Mouse (Mus musculus) lung, adult 10 weeks (tissue): ENCODE data around the gene Tas1r3. TPM values are rescaled to one million over a fixed set of nuclear protein-coding genes. Genes with fewer than 3 reads are reported as not detected.

Experiments used
- polyA plus RNA-seq: library from polyadenylated mRNA; stranded (reverse); fragments of 350-450 nt; fragmentation: Illumina TruSeq; extraction: RNeasy Lipid Tissue Mini Kit (QIAGEN cat#74804); gene quantifications from one replicate; pipeline ENCODE4 v1.2.3, GENCODE M21; 2014; ENCODE audit warnings: low read depth, low replicate concordance; ENCODE audit not compliant: insufficient read depth

The Tas1r3 gene
- 0.19 TPM for polyA plus RNA-seq

DNA sequence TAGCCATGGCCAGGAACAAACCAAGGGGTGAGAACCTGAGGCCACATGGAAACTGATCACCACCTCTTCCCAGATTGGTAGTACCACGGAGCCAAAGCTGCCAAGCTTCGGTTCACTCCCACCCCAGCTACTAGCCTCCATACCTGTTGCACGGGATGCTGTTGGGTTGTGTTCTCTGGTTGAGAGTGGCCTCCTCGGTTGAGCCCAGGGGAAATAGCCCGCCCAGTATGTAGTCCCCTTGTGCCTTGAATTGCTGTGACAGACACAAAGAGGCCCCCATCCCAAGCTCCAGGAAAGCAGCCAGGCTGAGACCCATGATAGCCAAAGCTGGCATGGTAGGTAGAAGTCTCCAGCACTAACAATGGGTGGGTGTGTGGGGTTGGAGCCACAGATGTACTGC lies at the start of gene Tas1r3:
Gene Tas1r3 (minus strand): TSS at position 362 of the 400 bp plus-strand sequence.

DNA sequence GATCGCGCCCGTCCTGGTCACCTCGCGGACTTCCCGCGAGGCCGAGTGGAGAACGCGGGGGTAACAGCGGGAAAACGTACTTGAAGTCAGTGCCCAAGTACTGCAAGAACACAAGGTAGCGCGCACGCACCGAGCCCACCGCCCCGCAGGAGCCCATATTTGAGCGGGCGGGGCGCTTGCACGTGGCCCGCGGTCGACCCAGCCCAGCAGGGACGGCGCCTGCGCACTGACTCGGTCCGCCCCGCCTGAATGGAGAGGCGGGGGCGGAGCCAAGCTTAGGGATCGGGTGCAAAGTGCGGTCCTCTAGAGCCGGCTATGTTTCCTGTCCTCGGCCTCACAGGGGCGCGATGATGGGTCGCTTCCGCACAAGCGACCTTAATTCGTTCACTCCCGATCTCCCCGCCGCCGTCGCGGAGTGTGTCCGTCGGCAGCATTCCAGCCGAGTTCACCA lies 28.4 kb upstream of the Tas1r3 start, which contains the start of the genes Pusl1 and Acap3:
Gene Pusl1 (minus strand): TSS at position 231 of the 451 bp plus-strand sequence.
Gene Acap3 (plus strand): TSS at position 272 of the 451 bp plus-strand sequence.

DNA sequence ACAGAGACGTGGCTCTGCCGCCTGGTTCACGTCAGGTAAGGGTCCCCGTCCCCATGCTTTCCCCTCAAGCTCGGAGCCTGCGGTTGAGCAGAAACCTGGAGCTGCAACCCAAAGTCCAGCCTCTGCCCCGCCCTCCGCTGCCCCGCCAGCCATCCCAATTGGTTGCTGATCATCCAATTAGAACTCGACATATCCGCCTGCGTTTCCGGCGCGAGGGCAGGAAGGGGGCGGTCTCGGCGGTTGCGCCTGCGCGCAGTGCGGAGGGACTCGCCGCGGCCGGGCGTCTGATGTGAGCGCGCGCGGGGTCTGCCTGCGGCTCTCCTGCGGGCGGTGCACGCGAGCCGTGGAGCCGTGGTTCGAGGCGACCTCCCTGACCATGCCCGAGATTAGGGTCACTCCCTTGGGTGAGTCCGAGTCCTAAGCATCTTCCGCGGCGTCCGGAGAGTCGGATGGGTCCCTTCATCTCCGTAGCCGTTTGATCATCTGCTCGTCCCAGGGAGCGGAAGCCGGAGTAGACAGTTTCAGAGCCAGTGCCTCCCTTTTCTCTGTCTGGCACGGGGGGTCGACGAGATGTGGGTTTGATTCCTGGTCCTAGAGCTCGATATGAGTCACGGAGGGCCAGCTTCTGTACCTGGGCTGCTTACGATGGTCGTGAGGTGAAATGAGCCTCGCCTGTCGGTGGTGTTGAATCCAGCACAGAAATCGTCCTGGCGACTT lies 6.3 kb upstream of the Tas1r3 start, which contains the start of the genes Cptp and Ints11:
Gene Cptp (minus strand): TSS at position 124 of the 717 bp plus-strand sequence.
Gene Ints11 (plus strand): TSS at position 230 of the 717 bp plus-strand sequence.

DNA sequence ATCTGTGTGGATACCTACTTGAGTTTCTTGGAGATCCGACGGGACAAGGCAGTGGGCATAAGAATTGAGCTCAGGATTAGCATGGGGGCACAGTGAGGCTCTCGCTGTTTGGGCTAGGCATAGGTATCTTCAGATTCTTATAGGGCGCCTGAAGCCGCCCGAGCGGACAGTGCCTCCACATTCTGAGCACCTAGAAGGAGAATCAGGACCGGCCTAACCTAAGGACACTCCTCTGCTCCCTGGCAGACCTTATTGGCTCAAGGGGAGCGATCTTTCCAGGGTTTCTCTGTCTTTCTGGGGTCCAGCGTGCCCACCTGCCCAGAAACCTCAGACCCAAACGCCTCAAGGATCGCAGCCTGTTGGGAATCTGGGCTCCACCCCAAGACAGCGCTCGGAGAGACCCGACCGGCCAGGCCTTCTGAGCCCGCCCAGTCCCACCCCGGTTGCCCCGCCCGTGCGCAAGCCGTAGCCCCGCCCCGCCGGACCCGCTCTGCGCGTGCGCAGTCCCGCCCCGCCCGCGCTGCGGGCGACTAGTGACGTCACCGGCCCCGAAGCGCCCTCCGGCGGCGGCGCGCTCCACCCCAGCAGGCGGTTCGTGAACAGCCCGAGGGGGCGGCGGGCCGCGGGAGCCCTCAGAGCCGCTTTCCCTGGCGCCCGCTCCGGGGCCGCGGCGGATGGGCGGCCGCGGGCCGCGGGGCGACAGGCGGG lies 16.1 kb downstream of the Tas1r3 start, which contains the start of gene Dvl1:
Gene Dvl1 (plus strand): TSS at position 532 of the 708 bp plus-strand sequence.

DNA sequence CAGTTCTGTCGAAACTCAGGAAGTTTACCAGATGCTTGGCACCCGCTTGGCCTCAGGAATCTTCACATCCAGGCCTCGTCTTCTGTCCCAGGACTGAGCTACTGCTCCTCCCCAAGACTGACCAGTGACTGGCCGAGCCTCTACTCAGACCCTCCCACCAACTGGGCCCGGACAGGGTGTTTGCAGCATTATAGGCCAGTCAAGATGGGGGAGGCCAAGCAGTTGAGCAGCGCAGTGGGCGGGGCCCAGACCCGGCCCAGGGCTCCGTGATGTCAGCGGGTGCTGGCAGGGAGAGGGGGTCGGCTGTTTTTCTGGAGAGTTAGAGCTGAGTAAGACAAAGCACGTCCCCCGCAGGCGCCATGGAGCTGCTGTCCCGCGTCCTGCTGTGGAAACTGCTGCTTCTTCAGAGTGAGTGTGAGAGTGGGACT lies 23.7 kb downstream of the Tas1r3 start, which contains the start of gene Mxra8:
Gene Mxra8 (plus strand): TSS at position 198 of the 428 bp plus-strand sequence.

DNA sequence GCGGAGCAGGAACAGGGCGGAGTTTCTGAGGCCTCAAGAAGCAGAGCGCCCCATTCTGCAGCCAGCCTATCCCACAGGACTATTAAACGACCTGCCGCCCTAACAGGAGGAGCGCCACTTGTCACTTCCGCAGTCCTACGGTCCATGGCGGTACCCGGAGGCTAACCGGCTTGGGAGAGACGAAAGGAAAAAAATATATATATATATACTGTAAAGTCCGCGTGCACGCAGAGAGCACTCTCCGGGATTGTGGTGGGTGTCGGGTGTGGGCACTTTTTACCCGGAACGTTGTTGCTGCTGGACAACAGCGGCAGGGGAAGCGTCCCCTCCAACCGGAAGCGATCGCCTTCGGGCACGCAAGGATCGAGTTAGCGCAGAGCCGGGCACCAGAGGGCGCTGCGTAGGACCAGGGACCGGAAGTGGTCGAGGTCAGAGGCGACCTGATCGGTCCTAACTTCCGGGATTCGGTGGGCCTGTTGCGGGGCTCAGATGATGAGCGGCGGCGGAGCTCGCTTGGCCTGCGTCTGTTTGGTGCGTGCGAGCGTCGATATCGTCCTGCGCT lies 31.9 kb downstream of the Tas1r3 start, which contains the start of gene Aurkaip1:
Gene Aurkaip1 (plus strand): TSS at position 68 of the 562 bp plus-strand sequence.

DNA sequence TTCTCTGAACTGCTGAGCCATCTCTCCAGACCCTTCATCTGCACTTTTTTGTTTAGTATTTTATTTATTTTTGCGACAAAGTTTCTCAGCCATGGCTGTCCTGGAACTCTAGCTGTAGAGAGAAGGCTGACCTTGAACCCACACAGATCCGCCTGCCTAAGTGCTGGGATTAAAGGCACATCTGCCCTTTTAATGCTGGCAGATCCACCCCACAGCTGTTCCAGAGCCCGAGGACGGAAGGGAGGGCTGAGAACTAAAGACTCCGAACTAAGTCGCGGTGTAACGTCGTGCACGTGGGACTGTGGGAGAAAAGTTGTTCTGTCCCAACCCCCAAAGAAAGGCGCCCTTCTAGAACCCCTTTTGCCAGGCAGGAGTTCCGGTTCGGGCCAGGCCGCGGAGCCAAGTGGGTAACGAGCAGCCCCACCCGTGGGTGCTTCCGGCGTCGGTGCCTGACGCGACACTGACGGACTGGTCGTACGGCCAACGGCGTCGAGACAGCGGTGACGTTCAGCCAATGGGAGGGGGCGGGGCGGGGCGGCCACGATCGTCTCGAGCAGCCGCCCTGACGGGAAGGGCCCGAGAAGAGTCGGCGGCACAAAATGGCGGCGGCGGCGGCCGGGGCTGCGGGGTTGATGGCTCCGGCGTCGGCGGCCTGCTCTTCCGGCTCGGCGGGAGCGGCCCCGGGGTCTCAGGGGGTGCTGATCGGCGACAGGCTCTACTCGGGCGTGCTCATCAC lies 51.1 kb downstream of the Tas1r3 start, which contains the start of gene Ccnl2:
Gene Ccnl2 (plus strand): TSS at position 561 of the 736 bp plus-strand sequence.

Other genes with a start within 250 kb of the Tas1r3 start
- 47.0 TPM for gene Cdk11b, start 238.5 kb downstream of the Tas1r3 start, polyA plus RNA-seq
- not detected for gene Gm10563, start 218.0 kb downstream of the Tas1r3 start, polyA plus RNA-seq
- 18.4 TPM for gene Mmp23, start 210.0 kb downstream of the Tas1r3 start, polyA plus RNA-seq
- 23.8 TPM for gene Mib2, start 194.2 kb downstream of the Tas1r3 start, polyA plus RNA-seq
- gene Fndc10, start 169.0 kb downstream of the Tas1r3 start, polyA plus RNA-seq = 2.8 TPM
- 76.0 TPM for gene Ssu72, start 158.6 kb downstream of the Tas1r3 start, polyA plus RNA-seq
- 0.40 TPM for gene Tmem240, start 128.6 kb downstream of the Tas1r3 start, polyA plus RNA-seq
- gene Atad3a, start 102.3 kb downstream of the Tas1r3 start, polyA plus RNA-seq = 17.7 TPM
- 3.0 TPM for gene Vwa1, start 88.7 kb downstream of the Tas1r3 start, polyA plus RNA-seq
- 0.29 TPM for gene Tmem88b, start 77.5 kb downstream of the Tas1r3 start, polyA plus RNA-seq
- 3.2 TPM for gene Ankrd65, start 72.9 kb downstream of the Tas1r3 start, polyA plus RNA-seq
- 112 TPM for gene Mrpl20, start 60.5 kb downstream of the Tas1r3 start, polyA plus RNA-seq
- 51.7 TPM for gene Ccnl2, start 50.9 kb downstream of the Tas1r3 start, polyA plus RNA-seq
- gene Aurkaip1, start 32.1 kb downstream of the Tas1r3 start, polyA plus RNA-seq = 106 TPM
- gene Mxra8, start 23.7 kb downstream of the Tas1r3 start, polyA plus RNA-seq = 188 TPM
- gene Dvl1, start 16.0 kb downstream of the Tas1r3 start, polyA plus RNA-seq = 25.1 TPM
- gene Cptp, start 6.1 kb upstream of the Tas1r3 start, polyA plus RNA-seq = 6.7 TPM
- gene Ints11, start 6.2 kb upstream of the Tas1r3 start, polyA plus RNA-seq = 18.8 TPM
- gene Pusl1, start 28.4 kb upstream of the Tas1r3 start, polyA plus RNA-seq = 13.1 TPM
- 6.0 TPM for gene Acap3, start 28.5 kb upstream of the Tas1r3 start, polyA plus RNA-seq
- 45.9 TPM for gene Ube2j2, start 80.5 kb upstream of the Tas1r3 start, polyA plus RNA-seq
- 18.9 TPM for gene C1qtnf12, start 99.0 kb upstream of the Tas1r3 start, polyA plus RNA-seq
- gene B3galt6, start 129.3 kb upstream of the Tas1r3 start, polyA plus RNA-seq = 3.9 TPM
- gene Sdf4, start 129.5 kb upstream of the Tas1r3 start, polyA plus RNA-seq = 179 TPM
- gene Tnfrsf4, start 150.5 kb upstream of the Tas1r3 start, polyA plus RNA-seq = 2.9 TPM
- gene Tnfrsf18, start 162.8 kb upstream of the Tas1r3 start, polyA plus RNA-seq = 4.0 TPM
- gene Ttll10, start 196.1 kb upstream of the Tas1r3 start, polyA plus RNA-seq = 1.3 TPM
- 4.0 TPM for gene 9430015G10Rik, start 246.6 kb upstream of the Tas1r3 start, polyA plus RNA-seq